Mouse (Mus musculus) embryonic fibroblast, embryonic 13.5 days (primary cell): ENCODE measurements around the gene Ruvbl2.

Experiments
- CTCF ChIP-seq: IDR thresholded peaks from 2 replicates; pipeline ENCODE4 v1.5.1; 2011; ENCODE audit warnings: mild to moderate bottlenecking, control low read depth, low read length, moderate library complexity, borderline replicate concordance; ENCODE audit not compliant: insufficient read depth
- POLR2A ChIP-seq: IDR thresholded peaks from 2 replicates; pipeline ENCODE4 v1.6.1; 2011; ENCODE audit warnings: low read depth, mild to moderate bottlenecking, control low read depth, low read length, moderate library complexity

DNA sequence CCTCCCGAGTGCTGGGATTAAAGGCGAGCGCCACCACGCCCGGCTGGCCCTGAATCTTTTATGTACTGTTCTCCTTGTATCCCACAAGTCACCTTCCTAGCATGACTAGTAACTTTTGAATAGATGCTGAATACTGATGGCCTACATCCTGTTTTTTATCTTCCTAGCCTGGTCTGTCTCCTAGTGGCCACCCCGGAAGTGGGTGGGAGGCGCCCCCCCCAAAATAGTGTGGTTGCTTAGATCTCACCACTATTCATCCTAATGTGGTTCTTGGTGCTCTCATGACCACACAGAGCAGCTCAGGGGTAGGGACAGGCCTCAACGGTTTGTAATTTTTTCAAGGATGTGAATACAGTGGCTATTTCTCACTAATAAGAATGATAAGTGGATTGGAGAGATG is 63.3 kb downstream of the Ruvbl2 start:
- TF ChIP-seq CTCF (no peak), POLR2A (no peak)
